9 mouse cellular contexts compared by ENCODE assay signal in the genomic region with DNA sequence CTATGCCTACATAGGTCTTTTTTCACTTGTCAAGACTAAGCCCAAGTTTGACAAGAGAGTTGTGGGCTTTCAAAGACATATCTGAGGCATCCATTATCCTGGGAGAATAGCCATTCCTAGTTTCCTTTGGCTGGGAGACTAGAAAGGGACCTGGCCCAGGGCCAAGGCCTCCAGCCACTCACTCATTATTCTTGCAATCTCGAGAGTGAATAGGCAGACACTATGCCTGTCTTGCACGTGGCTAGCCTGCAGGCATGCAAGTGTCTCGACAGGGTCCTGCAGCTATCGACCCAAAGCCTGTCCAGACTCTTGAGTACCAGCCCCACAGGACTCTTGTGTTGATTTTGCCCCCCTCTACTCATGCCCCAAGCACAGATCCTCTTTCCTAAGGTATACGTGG.
DNase-seq lines count a peak whose midpoint lies in the region; ATAC-seq lines count a peak whose summit lies in the region.
"Had no signal": no experiment of that assay in that cellular context is flagged by ENCODE, and none has a peak within 500 bp of the region (broad histone marks: within the 10 kb centered on the region; RNA-seq: fewer than 3 reads in every experiment).

No protein-coding gene starts in this region.

- H3K27ac ChIP-seq in heart, embryonic 10.5 days = 0 out of 2 replicates have a peak overlapping the region, but pooled peaks have one; percentile 16
- H3K27ac ChIP-seq: limb, embryonic 13.5 days had no signal

- no peak for ATAC-seq in cerebellum, adult (ENCODE audit: insufficient number of reproducible peaks, low FRiP score, low TSS enrichment)

- peak; percentile 94 for DNase-seq in heart, adult 11 months
- no peak for DNase-seq in heart, adult 8-10 months (ENCODE audit: low spot score)
- DNase-seq in NIH3T3 (ENCODE audit: low read depth) = peak; percentile 63
- DNase-seq in heart, embryonic 10.5 days (ENCODE audit: low spot score) = no peak
- peak; percentile 82 for DNase-seq in kidney, postnatal 10 days
- DNase-seq in right cerebral cortex, postnatal 14 days = no peak
- no peak for DNase-seq in embryo, embryonic 10 days (ENCODE audit: low spot score)

- H3K9me3 ChIP-seq in heart, embryonic 10.5 days = no peaks in the 10 kb centered on the region
- H3K9me3 ChIP-seq: limb, embryonic 13.5 days had no signal

- peaks cover 41% of the 10 kb centered on the region for H3K4me1 ChIP-seq in heart, embryonic 10.5 days

- no peaks in the 10 kb centered on the region for H3K27me3 ChIP-seq in heart, embryonic 10.5 days (ENCODE audit: insufficient read depth, poor library complexity, severe bottlenecking)
- H3K27me3 ChIP-seq: limb, embryonic 13.5 days had no signal

- H3K36me3 ChIP-seq in heart, embryonic 10.5 days = peaks cover 53% of the 10 kb centered on the region

- 38% methylated on average over 5 of the region's 5 CpGs for WGBS in heart, embryonic 10.5 days

- no peak overlapping the region for H3K4me3 ChIP-seq in heart, embryonic 10.5 days
- H3K4me3 ChIP-seq: limb, embryonic 13.5 days had no signal

Comparison
In these comparisons a context has a peak if more than half of its experiments do, and no peak if none do; other contexts are left out.
1. DNase-seq: peak in heart, adult 11 months (single experiment), NIH3T3 (single experiment) and kidney, postnatal 10 days (single experiment); none in heart, adult 8-10 months (single experiment), heart, embryonic 10.5 days (single experiment), right cerebral cortex, postnatal 14 days (single experiment) and embryo, embryonic 10 days (single experiment).